17 mouse cellular contexts compared by ENCODE assay signal in the genomic region with DNA sequence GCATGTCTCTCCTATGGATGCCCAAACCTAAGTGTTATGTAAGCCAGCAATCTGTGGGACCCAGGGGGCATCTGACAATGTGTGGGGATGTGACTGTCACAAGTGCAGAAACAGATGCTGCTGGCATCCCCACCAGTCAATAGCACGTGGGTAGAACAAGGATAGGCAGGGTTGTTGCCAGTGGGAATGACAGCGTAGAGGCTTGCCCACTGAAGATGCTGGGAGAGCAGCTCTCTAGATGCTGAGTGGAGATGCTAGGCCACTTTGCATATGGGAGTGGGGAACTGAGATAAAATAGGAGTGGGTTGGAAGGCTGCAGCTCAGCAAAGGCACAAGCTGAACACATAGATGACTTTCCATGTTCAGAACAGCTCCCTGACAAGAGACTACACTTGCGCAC. TPM values are rescaled to one million over a fixed set of nuclear protein-coding genes. Genes with fewer than 3 reads are reported as not detected.
DNase-seq lines count a peak whose midpoint lies in the region; ATAC-seq and TF ChIP-seq lines count a peak whose summit lies in the region.
"Had no signal": no experiment of that assay in that cellular context is flagged by ENCODE, and none has a peak within 500 bp of the region (broad histone marks: within the 10 kb centered on the region; RNA-seq: fewer than 3 reads in every experiment).

No protein-coding gene starts in this region.

- H3K27me3 ChIP-seq in forebrain, embryonic 14.5 days (replicated peaks; ENCODE audit: control insufficient read depth, insufficient read depth, low read length), result no peaks in the 10 kb centered on the region
- no peaks in the 10 kb centered on the region for H3K27me3 ChIP-seq in forebrain, embryonic 16.5 days (replicated peaks; ENCODE audit: control insufficient read depth, insufficient read depth, low read length)
- no peaks in the 10 kb centered on the region for H3K27me3 ChIP-seq in midbrain, postnatal 0 days (ENCODE audit: insufficient read depth, low read length)
- no peaks in the 10 kb centered on the region for H3K27me3 ChIP-seq in midbrain, embryonic 14.5 days (ENCODE audit: control insufficient read depth, insufficient read depth, low read length)
- H3K27me3 ChIP-seq in hindbrain, postnatal 0 days (ENCODE audit: insufficient read depth, low read length), result no peaks in the 10 kb centered on the region
- H3K27me3 ChIP-seq in liver, embryonic 11.5 days (replicated peaks; ENCODE audit: control insufficient read depth, insufficient read depth, low read length), result no peaks in the 10 kb centered on the region
- H3K27me3 ChIP-seq: heart, embryonic 12.5 days had no signal

- 88% methylated on average over 3 of the region's 3 CpGs for WGBS in forebrain, embryonic 14.5 days
- 80% methylated on average over 3 of the region's 3 CpGs for WGBS in forebrain, embryonic 16.5 days
- 88% methylated on average over 3 of the region's 3 CpGs for WGBS in midbrain, postnatal 0 days
- WGBS in midbrain, embryonic 14.5 days, result 97% methylated on average over 3 of the region's 3 CpGs
- WGBS in hindbrain, postnatal 0 days, result 80% methylated on average over 3 of the region's 3 CpGs
- 64% methylated on average over 3 of the region's 3 CpGs for WGBS in olfactory bulb, adult 2 months
- 89% methylated on average over 3 of the region's 3 CpGs for WGBS in liver, embryonic 11.5 days

- no peak for TF ChIP-seq CTCF in midbrain, postnatal 0 days (IDR thresholded peaks at IDR 0.05)
- no peak for TF ChIP-seq CTCF in hindbrain, postnatal 0 days (IDR thresholded peaks at IDR 0.05; ENCODE audit: low read depth)
- no peak for TF ChIP-seq CTCF in olfactory bulb, adult 2 months (IDR thresholded peaks at IDR 0.05; ENCODE audit: insufficient read depth, low read depth, low read length)

- DNase-seq in forebrain, embryonic 14.5 days (ENCODE audit: low spot score), result no peak
- DNase-seq in midbrain, postnatal 0 days (ENCODE audit: low spot score), result no peak
- no peak for DNase-seq in midbrain, embryonic 14.5 days
- DNase-seq in hindbrain, postnatal 0 days (ENCODE audit: low spot score), result no peak
- no peak for DNase-seq in liver, embryonic 11.5 days (ENCODE audit: low spot score)
- DNase-seq in heart, postnatal 14 days, result no peak
- DNase-seq: adrenal gland, adult 8-10 months; B cell, adult 2 months; gastrocnemius, postnatal 25 days; kidney, adult 8-10 months; kidney, postnatal 4 days had no signal

- no peak for ATAC-seq in forebrain, embryonic 14.5 days
- ATAC-seq in forebrain, embryonic 16.5 days, result no peak
- ATAC-seq in midbrain, postnatal 0 days (ENCODE audit: low FRiP score), result no peak
- no peak for ATAC-seq in midbrain, embryonic 14.5 days (ENCODE audit: low FRiP score, low TSS enrichment)
- no peak for ATAC-seq in hindbrain, postnatal 0 days
- ATAC-seq in liver, embryonic 11.5 days (replicated peaks; ENCODE audit: low FRiP score), result no peak

- no peak for TF ChIP-seq POLR2A in olfactory bulb, adult 2 months (IDR thresholded peaks at IDR 0.05; ENCODE audit: insufficient read depth, low read depth, low read length)

- intact Hi-C loops in heart, postnatal 14 days (cut with DNase I), result loop anchor here (2.0 to 10.0 kb wide), 4 partner anchors 162 to 390 kb away; partner anchors contain the start of gene Tnni3

- H3K27ac ChIP-seq in forebrain, embryonic 14.5 days (ENCODE audit: low read depth, low read length), result no peak overlapping the region
- H3K27ac ChIP-seq in forebrain, embryonic 16.5 days (ENCODE audit: low read length), result no peak overlapping the region
- H3K27ac ChIP-seq in midbrain, postnatal 0 days (ENCODE audit: low read depth, low read length), result 0 out of 2 replicates have a peak overlapping the region, but pooled peaks have one; percentile 18
- no peak overlapping the region for H3K27ac ChIP-seq in midbrain, embryonic 14.5 days (replicated peaks; ENCODE audit: low read depth, low read length)
- peak overlapping the region; percentile 54; the same call in 1 of the 2 replicates for H3K27ac ChIP-seq in hindbrain, postnatal 0 days
- H3K27ac ChIP-seq in olfactory bulb, adult 2 months (ENCODE audit: insufficient read depth, low read depth, low read length), result 0 out of 2 replicates have a peak overlapping the region, but pooled peaks have one; percentile 17
- H3K27ac ChIP-seq in liver, embryonic 11.5 days (ENCODE audit: low read depth, low read length), result no peak overlapping the region
- H3K27ac ChIP-seq: macrophage had no signal

- H3K4me2 ChIP-seq in forebrain, embryonic 14.5 days (ENCODE audit: low read length), result no peak overlapping the region
- no peak overlapping the region for H3K4me2 ChIP-seq in forebrain, embryonic 16.5 days (ENCODE audit: low read length)
- H3K4me2 ChIP-seq in midbrain, postnatal 0 days (ENCODE audit: low read depth, low read length, poor library complexity, severe bottlenecking), result no peak overlapping the region
- H3K4me2 ChIP-seq in midbrain, embryonic 14.5 days (ENCODE audit: low read length), result no peak overlapping the region
- H3K4me2 ChIP-seq in hindbrain, postnatal 0 days (ENCODE audit: low read depth, low read length), result no peak overlapping the region
- H3K4me2 ChIP-seq in liver, embryonic 11.5 days, result no peak overlapping the region
- H3K4me2 ChIP-seq: heart, embryonic 12.5 days had no signal

- H3K9me3 ChIP-seq in forebrain, embryonic 14.5 days (replicated peaks; ENCODE audit: control insufficient read depth, low read length), result no peaks in the 10 kb centered on the region
- H3K9me3 ChIP-seq in forebrain, embryonic 16.5 days (ENCODE audit: control insufficient read depth, low read length), result no peaks in the 10 kb centered on the region
- H3K9me3 ChIP-seq in midbrain, postnatal 0 days (ENCODE audit: low read length), result no peaks in the 10 kb centered on the region
- no peaks in the 10 kb centered on the region for H3K9me3 ChIP-seq in midbrain, embryonic 14.5 days (ENCODE audit: control insufficient read depth, low read length)
- H3K9me3 ChIP-seq in hindbrain, postnatal 0 days (ENCODE audit: low read length), result no peaks in the 10 kb centered on the region
- H3K9me3 ChIP-seq in liver, embryonic 11.5 days (ENCODE audit: control insufficient read depth, low read length), result no peaks in the 10 kb centered on the region
- H3K9me3 ChIP-seq: heart, embryonic 12.5 days had no signal

- H3K36me3 ChIP-seq in forebrain, embryonic 14.5 days (ENCODE audit: control insufficient read depth, insufficient read depth, low read length), result peaks cover 64% of the 10 kb centered on the region
- no peaks in the 10 kb centered on the region for H3K36me3 ChIP-seq in forebrain, embryonic 16.5 days (ENCODE audit: control insufficient read depth, insufficient read depth)
- H3K36me3 ChIP-seq in midbrain, postnatal 0 days (ENCODE audit: insufficient read depth, low read length), result peaks cover 38% of the 10 kb centered on the region
- peaks cover 27% of the 10 kb centered on the region; the same call in 1 of the 2 replicates for H3K36me3 ChIP-seq in midbrain, embryonic 14.5 days (ENCODE audit: control insufficient read depth, insufficient read depth, low read length)
- peaks cover 11% of the 10 kb centered on the region; the same call in 1 of the 2 replicates for H3K36me3 ChIP-seq in hindbrain, postnatal 0 days (ENCODE audit: insufficient read depth, low read length)
- H3K36me3 ChIP-seq in liver, embryonic 11.5 days (ENCODE audit: control insufficient read depth, insufficient read depth, low read length), result no peaks in the 10 kb centered on the region
- H3K36me3 ChIP-seq: heart, embryonic 12.5 days had no signal

- peaks cover 5% of the 10 kb centered on the region for H3K4me1 ChIP-seq in forebrain, embryonic 14.5 days (ENCODE audit: control insufficient read depth, insufficient read depth, low read length)
- peaks cover 12% of the 10 kb centered on the region for H3K4me1 ChIP-seq in forebrain, embryonic 16.5 days (replicated peaks; ENCODE audit: control insufficient read depth, insufficient read depth, low read length)
- no peaks in the 10 kb centered on the region for H3K4me1 ChIP-seq in midbrain, postnatal 0 days (ENCODE audit: insufficient read depth, low read length)
- H3K4me1 ChIP-seq in midbrain, embryonic 14.5 days (ENCODE audit: control insufficient read depth, insufficient read depth, low read length), result peaks cover under 1% of the 10 kb centered on the region; the same call in 1 of the 2 replicates
- H3K4me1 ChIP-seq in hindbrain, postnatal 0 days (ENCODE audit: insufficient read depth, low read length), result peaks cover 2% of the 10 kb centered on the region; the same call in 1 of the 2 replicates
- H3K4me1 ChIP-seq in olfactory bulb, adult 2 months (ENCODE audit: control insufficient read depth, insufficient read depth, low read length), result peaks cover 26% of the 10 kb centered on the region
- peaks cover under 1% of the 10 kb centered on the region for H3K4me1 ChIP-seq in liver, embryonic 11.5 days (replicated peaks; ENCODE audit: control insufficient read depth, insufficient read depth, low read length)

- peak overlapping the region; percentile 35 for H3K9ac ChIP-seq in forebrain, embryonic 14.5 days (ENCODE audit: low read length)
- H3K9ac ChIP-seq in forebrain, embryonic 16.5 days (replicated peaks; ENCODE audit: low read depth, low read length), result no peak overlapping the region
- H3K9ac ChIP-seq in midbrain, postnatal 0 days (replicated peaks; ENCODE audit: low read length, poor library complexity, severe bottlenecking), result 0 out of 2 replicates have a peak overlapping the region, but pooled peaks have one; percentile 24
- H3K9ac ChIP-seq in midbrain, embryonic 14.5 days (replicated peaks; ENCODE audit: low read length), result no peak overlapping the region; the same call in 1 of the 2 replicates
- no peak overlapping the region; the same call in 1 of the 2 replicates for H3K9ac ChIP-seq in hindbrain, postnatal 0 days (replicated peaks; ENCODE audit: low read length)
- no peak overlapping the region for H3K9ac ChIP-seq in liver, embryonic 11.5 days (ENCODE audit: low read depth, low read length)
- H3K9ac ChIP-seq: heart, embryonic 12.5 days had no signal

- H3K4me3 ChIP-seq in forebrain, embryonic 14.5 days (ENCODE audit: low read depth, low read length), result no peak overlapping the region
- no peak overlapping the region for H3K4me3 ChIP-seq in forebrain, embryonic 16.5 days (replicated peaks; ENCODE audit: low read length)
- H3K4me3 ChIP-seq in midbrain, postnatal 0 days (ENCODE audit: low read depth, low read length), result no peak overlapping the region
- H3K4me3 ChIP-seq in midbrain, embryonic 14.5 days (replicated peaks; ENCODE audit: low read depth, low read length), result no peak overlapping the region
- no peak overlapping the region for H3K4me3 ChIP-seq in hindbrain, postnatal 0 days (ENCODE audit: low read length)
- H3K4me3 ChIP-seq in olfactory bulb, adult 2 months (ENCODE audit: insufficient read depth, low read depth, low read length), result no peak overlapping the region
- no peak overlapping the region for H3K4me3 ChIP-seq in liver, embryonic 11.5 days (ENCODE audit: low read depth, low read length)
- H3K4me3 ChIP-seq: heart, embryonic 12.5 days; myocyte had no signal

RNA-seq across cellular contexts. Expression of gene Leng8, which starts 4.3 kb away (rescaled TPM):
- 43.0 and 59.2 TPM in 2 replicates for polyA plus RNA-seq in forebrain, embryonic 14.5 days (2014; fragmentation: Nextera tagmentation; extraction: Ambion mirVana)
- 68.6 and 95.7 TPM in 2 replicates for polyA plus RNA-seq in forebrain, embryonic 16.5 days (2015; fragmentation: Nextera tagmentation; extraction: Ambion mirVana)
- 176 and 253 TPM in 2 replicates for total RNA-seq in midbrain, postnatal 0 days (2014; rRNA removed)
- polyA plus RNA-seq in midbrain, postnatal 0 days (2015; fragmentation: Nextera tagmentation; extraction: Ambion mirVana), result 52.7 and 64.1 TPM in 2 replicates
- 68.4 and 77.3 TPM in 2 replicates for polyA plus RNA-seq in midbrain, embryonic 14.5 days (2014; fragmentation: Nextera tagmentation; extraction: Ambion mirVana)
- 183 and 264 TPM in 2 replicates for total RNA-seq in hindbrain, postnatal 0 days (2014; rRNA removed)
- 49.1 and 50.8 TPM in 2 replicates for polyA plus RNA-seq in hindbrain, postnatal 0 days (2015; fragmentation: Nextera tagmentation; extraction: Ambion mirVana)
- polyA plus RNA-seq in olfactory bulb, adult 2 months (2012; ENCODE audit: insufficient read depth, insufficient read length, low replicate concordance, missing spikeins), result 552 and 558 TPM in 2 replicates
- polyA plus RNA-seq in liver, embryonic 11.5 days (2014; fragmentation: Nextera tagmentation; extraction: Ambion mirVana), result 43.6 and 48.1 TPM in 2 replicates
- total RNA-seq in heart, postnatal 14 days (2021), result 10 to 100 TPM; 47.6 to 64.6 TPM

RNA-seq across cellular contexts. Expression of gene Ttyh1, which starts 13.4 kb away (rescaled TPM):
- polyA plus RNA-seq in forebrain, embryonic 14.5 days (2014; fragmentation: Nextera tagmentation; extraction: Ambion mirVana), result 61.6 and 68.0 TPM in 2 replicates
- polyA plus RNA-seq in forebrain, embryonic 16.5 days (2015; fragmentation: Nextera tagmentation; extraction: Ambion mirVana), result 97.4 and 115 TPM in 2 replicates
- total RNA-seq in midbrain, postnatal 0 days (2014; rRNA removed), result 433 and 742 TPM in 2 replicates
- polyA plus RNA-seq in midbrain, postnatal 0 days (2015; fragmentation: Nextera tagmentation; extraction: Ambion mirVana), result 186 and 226 TPM in 2 replicates
- polyA plus RNA-seq in midbrain, embryonic 14.5 days (2014; fragmentation: Nextera tagmentation; extraction: Ambion mirVana), result 104 and 112 TPM in 2 replicates
- 819 and 1,009 TPM in 2 replicates for total RNA-seq in hindbrain, postnatal 0 days (2014; rRNA removed)
- polyA plus RNA-seq in hindbrain, postnatal 0 days (2015; fragmentation: Nextera tagmentation; extraction: Ambion mirVana), result 249 and 272 TPM in 2 replicates
- 162 and 238 TPM in 2 replicates for polyA plus RNA-seq in olfactory bulb, adult 2 months (2012; ENCODE audit: insufficient read depth, insufficient read length, low replicate concordance, missing spikeins)
- polyA plus RNA-seq in liver, embryonic 11.5 days (2014; fragmentation: Nextera tagmentation; extraction: Ambion mirVana), result 0.58 and 0.85 TPM in 2 replicates
- 1 to 10 TPM; 1.9 to 2.0 TPM for total RNA-seq in heart, postnatal 14 days (2021)

RNA-seq across cellular contexts. Expression of gene Leng9, which starts 17.6 kb away (rescaled TPM):
- polyA plus RNA-seq in forebrain, embryonic 14.5 days (2014; fragmentation: Nextera tagmentation; extraction: Ambion mirVana), result 3.1 and 3.9 TPM in 2 replicates
- polyA plus RNA-seq in forebrain, embryonic 16.5 days (2015; fragmentation: Nextera tagmentation; extraction: Ambion mirVana), result 5.4 and 6.4 TPM in 2 replicates
- 3.3 and 4.9 TPM in 2 replicates for total RNA-seq in midbrain, postnatal 0 days (2014; rRNA removed)
- polyA plus RNA-seq in midbrain, postnatal 0 days (2015; fragmentation: Nextera tagmentation; extraction: Ambion mirVana), result 4.7 and 5.3 TPM in 2 replicates
- polyA plus RNA-seq in midbrain, embryonic 14.5 days (2014; fragmentation: Nextera tagmentation; extraction: Ambion mirVana), result 3.4 and 4.8 TPM in 2 replicates
- 4.2 and 4.4 TPM in 2 replicates for total RNA-seq in hindbrain, postnatal 0 days (2014; rRNA removed)
- polyA plus RNA-seq in hindbrain, postnatal 0 days (2015; fragmentation: Nextera tagmentation; extraction: Ambion mirVana), result 4.2 and 5.4 TPM in 2 replicates
- polyA plus RNA-seq in olfactory bulb, adult 2 months (2012; ENCODE audit: insufficient read depth, insufficient read length, low replicate concordance, missing spikeins), result not detected in 2 replicates
- 1.8 TPM in 2 replicates for polyA plus RNA-seq in liver, embryonic 11.5 days (2014; fragmentation: Nextera tagmentation; extraction: Ambion mirVana)
- 1 to 10 TPM; 2.7 to 3.4 TPM for total RNA-seq in heart, postnatal 14 days (2021)

RNA-seq across cellular contexts. Expression of gene Cdc42ep5, which starts 32.1 kb away (rescaled TPM):
- 5.6 and 5.9 TPM in 2 replicates for polyA plus RNA-seq in forebrain, embryonic 14.5 days (2014; fragmentation: Nextera tagmentation; extraction: Ambion mirVana)
- 3.4 and 3.8 TPM in 2 replicates for polyA plus RNA-seq in forebrain, embryonic 16.5 days (2015; fragmentation: Nextera tagmentation; extraction: Ambion mirVana)
- 6.6 and 9.7 TPM in 2 replicates for total RNA-seq in midbrain, postnatal 0 days (2014; rRNA removed)
- 8.3 and 8.5 TPM in 2 replicates for polyA plus RNA-seq in midbrain, postnatal 0 days (2015; fragmentation: Nextera tagmentation; extraction: Ambion mirVana)
- 3.1 and 5.3 TPM in 2 replicates for polyA plus RNA-seq in midbrain, embryonic 14.5 days (2014; fragmentation: Nextera tagmentation; extraction: Ambion mirVana)
- total RNA-seq in hindbrain, postnatal 0 days (2014; rRNA removed), result 8.5 and 15.9 TPM in 2 replicates
- 11.7 and 12.0 TPM in 2 replicates for polyA plus RNA-seq in hindbrain, postnatal 0 days (2015; fragmentation: Nextera tagmentation; extraction: Ambion mirVana)
- polyA plus RNA-seq in olfactory bulb, adult 2 months (2012; ENCODE audit: insufficient read depth, insufficient read length, low replicate concordance, missing spikeins), result not detected in 2 replicates
- 20.0 and 22.8 TPM in 2 replicates for polyA plus RNA-seq in liver, embryonic 11.5 days (2014; fragmentation: Nextera tagmentation; extraction: Ambion mirVana)
- total RNA-seq in heart, postnatal 14 days (2021), result 10 to 100 TPM in 1 of 2 experiments, 1 to 10 TPM in 1; 9.0 to 10.2 TPM
- total RNA-seq: hematopoietic stem cell, adult 5-6 weeks had no signal
- polyA plus RNA-seq: macrophage had no signal

Comparison
In these comparisons a context has a peak if more than half of its experiments do, and no peak if none do; other contexts are left out.
1. H3K27ac ChIP-seq: peak in midbrain, postnatal 0 days (single experiment), hindbrain, postnatal 0 days (single experiment) and olfactory bulb, adult 2 months (single experiment); none in forebrain, embryonic 14.5 days (single experiment), forebrain, embryonic 16.5 days (single experiment), midbrain, embryonic 14.5 days (single experiment) and liver, embryonic 11.5 days (single experiment).
2. H3K9ac ChIP-seq: peak in forebrain, embryonic 14.5 days (single experiment) and midbrain, postnatal 0 days (single experiment); none in forebrain, embryonic 16.5 days (single experiment), midbrain, embryonic 14.5 days (single experiment), hindbrain, postnatal 0 days (single experiment) and liver, embryonic 11.5 days (single experiment).
3. RNA of gene Ttyh1, which starts 13.4 kb away (polyA plus RNA-seq): 249 to 272 TPM in hindbrain, postnatal 0 days, 186 to 226 TPM in midbrain, postnatal 0 days, 162 to 238 TPM in olfactory bulb, adult 2 months, 104 to 112 TPM in midbrain, embryonic 14.5 days, 97.4 to 115 TPM in forebrain, embryonic 16.5 days and 61.6 to 68.0 TPM in forebrain, embryonic 14.5 days; 0.58 to 0.85 TPM in liver, embryonic 11.5 days; every median in the first group is over 10 times any median in the second.